Mouse (Mus musculus) right cerebral cortex, postnatal 14 days (tissue): ENCODE measurements around the gene Map2.

Experiments used
- DNase-seq: peaks from one replicate; pipeline ENCODE4 v3.0.0; 2022

Gene Map2

GRCm38 (mm10) chr1:66320378-66321135 lies 145.5 kb downstream of the Map2 start:
- no peak for DNase-seq

- DNase-seq: no peak
Measured at GRCm38 (mm10) chr1:66321136-66321502, 146.0 kb downstream of the Map2 start.

DNA sequence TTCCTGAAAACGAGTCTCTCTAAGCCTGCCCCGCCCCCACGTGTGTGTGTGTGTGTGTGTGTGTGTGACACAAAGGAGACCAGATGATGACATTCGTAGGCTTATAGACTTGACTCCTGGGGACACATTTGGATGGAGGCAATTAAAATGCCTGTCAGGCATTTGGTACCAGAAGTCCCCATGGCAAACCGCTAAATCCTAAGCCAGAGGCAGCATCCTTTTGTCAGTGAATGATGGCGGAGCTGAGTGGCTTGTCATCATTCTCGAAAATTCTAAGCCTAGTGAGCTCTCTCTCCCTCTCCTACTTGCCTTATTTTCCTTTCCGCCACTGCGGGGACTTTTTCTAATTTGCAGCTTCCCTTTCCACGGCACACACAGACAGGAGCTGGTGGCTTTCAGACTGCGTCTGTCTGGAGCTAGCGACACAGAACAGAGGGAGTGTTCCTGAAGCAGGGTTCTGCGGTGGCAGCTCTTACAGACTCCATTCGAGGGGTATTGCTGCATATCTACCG lies 146.6 kb downstream of the Map2 start:
- DNase-seq: peak; percentile 72

GRCm38 (mm10) chr1:66323461-66323860 lies 148.4 kb downstream of the Map2 start:
- DNase-seq: peak; percentile 42

DNA sequence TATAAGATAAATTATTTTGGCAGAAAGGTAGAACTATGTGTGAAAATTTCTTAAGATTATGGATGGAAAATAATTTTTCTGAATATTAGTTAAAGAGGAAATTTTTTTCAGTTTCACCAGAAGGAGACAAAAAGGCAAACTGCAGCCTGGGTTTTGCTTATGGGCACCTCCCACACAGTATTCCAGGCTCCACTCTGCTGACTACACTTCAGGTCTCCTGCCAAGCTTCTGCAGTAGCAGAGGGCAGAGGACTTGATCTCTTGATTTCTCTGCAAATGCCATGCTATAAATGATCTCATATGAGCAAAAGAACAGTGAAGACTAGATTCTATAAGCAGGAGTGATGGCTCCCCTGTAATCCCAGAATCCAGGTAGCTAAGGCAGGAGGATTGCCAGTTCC lies 149.9 kb downstream of the Map2 start:
- no peak for DNase-seq

DNA sequence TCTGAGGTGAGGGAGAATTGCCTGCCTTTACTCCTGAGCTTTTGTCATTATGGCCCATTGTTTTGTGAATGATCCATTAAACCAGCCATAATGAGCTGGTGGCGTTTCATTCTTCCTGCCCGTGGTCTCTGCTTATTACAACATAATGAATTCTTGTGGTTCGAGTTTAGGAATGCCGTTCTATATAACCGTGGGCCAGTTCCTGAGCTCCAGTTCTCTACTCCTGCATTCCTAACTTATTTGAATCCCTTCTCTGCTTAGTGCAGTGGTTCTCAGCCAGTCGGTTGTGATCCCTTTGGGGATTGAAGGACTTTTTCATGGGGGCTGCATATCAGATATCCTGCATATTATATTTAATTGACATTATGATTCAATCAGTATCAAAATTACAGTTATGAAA lies 153.9 kb downstream of the Map2 start:
- no peak for DNase-seq

DNA sequence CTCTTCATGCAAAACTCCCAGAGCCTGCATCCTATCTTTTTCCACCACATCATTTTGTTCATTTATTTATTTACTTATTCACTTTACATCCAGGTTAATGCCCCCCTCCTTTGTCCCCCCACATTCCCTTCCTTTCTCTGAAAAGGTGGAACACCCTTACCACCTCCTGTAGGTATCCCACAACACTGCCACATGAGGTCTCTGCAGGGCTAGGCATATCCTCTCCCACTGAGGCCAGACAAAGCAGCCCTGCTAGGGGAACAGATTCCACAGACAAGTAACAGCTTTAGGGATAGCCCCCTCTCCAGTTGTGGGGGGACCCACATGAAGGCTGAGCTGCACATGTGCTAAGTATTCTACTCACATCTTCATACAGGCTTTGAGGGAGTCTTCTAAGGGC lies 154.5 kb downstream of the Map2 start:
- DNase-seq: no peak

DNA sequence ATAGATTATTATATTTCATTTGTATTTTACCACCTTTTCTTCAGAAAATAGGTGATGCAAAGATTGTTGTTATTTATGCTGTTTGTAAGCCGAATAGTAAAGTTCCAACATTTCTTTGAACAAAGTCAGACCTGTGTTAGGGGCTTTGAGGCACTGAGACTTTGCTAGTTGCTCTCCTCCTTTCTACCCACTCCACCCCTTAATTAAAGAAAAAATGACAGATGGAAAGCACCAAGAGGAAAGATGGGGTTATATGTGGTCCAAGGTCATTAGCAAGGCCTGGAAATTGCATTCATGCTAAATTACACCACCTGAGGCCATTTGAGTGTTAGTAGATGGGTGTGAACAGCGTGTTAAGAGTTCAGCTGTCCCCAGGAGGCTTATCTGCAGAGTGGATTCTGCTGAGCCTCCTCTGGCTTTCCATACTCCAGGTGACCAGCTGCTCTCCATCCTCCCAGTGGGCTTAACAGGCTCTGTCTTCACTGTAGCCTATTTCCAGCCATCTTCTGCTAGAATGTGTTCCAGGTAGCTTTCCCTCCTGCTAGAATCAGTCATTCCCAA lies 160.7 kb downstream of the Map2 start:
- no peak for DNase-seq

DNA sequence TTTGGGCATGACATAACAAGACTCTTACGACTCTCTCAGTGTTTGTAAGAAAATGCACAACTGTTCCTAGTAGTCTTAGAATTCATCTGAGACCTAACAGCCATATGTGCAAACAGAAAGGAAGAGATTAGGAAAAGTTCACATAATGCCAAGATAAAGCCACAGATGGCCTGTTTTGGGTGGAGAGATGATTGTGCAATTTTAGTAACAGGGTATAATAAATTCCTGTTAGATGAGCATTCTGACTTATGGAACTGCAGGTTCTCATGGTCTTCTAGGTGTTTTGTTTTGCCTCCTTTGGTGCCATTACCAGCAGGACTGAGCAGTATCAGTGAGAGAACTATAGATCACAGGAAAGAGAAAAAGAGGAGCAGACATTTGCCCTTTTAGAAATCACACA lies 164.1 kb downstream of the Map2 start:
- DNase-seq: no peak

DNA sequence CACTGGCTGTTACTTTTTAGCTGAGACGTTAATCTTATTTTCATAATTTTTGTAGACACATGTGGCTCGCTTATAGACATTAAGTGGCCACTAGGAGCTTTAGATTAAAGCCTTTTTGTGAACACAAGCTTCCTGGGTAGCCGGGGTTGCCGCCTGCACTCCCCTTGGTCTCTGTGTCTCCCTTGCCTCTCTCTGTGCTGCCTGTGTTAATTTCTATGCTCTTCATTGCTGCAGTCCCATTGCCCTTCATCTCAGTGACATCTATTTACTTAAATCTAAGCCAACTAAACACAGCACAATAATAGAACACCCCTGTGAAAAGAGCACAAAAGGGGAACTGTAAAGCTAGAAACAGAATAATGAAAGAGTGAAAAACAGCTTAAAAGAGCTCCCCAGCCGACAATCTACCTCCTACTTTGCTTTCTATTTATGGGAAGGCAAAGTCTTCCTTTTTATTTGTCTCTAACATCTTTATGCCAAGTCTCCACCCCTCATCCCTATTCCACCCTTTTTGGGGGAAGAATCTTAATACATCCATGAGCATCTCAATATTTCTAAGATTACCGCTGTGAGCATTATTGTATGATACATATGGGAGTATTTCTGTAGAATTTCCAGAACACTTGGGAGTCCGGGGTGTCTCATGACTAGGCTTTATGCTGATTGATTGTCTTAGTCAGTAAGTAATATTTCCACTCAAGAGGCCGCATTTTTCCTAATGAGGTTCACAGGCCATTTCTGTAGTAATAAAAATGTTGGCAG lies 173.5 kb downstream of the Map2 start:
- no peak for DNase-seq

- no peak for DNase-seq
Measured at GRCm38 (mm10) chr1:66349166-66349835, 174.2 kb downstream of the Map2 start.

DNA sequence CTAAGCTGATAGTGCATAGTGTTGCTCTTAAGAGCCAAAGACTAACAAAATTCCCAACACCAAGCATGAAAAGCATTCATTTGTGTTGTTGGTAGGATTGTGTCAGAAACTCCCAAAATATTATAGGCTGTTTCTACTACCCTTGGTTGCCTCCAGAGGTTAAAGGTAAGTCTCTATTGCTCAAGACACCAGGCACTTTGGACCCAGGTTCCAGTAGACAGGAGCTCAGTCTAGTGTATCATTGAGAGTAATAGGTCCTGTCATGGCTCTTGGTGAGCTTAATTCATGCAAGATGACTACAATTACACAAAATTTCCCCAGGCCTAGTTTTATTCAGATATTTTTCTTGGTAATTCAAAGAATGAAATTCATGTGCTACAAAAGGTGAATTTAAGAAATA lies 176.3 kb downstream of the Map2 start:
- no peak for DNase-seq

- no peak for DNase-seq
Measured at GRCm38 (mm10) chr1:66361799-66362198, 186.7 kb downstream of the Map2 start.

GRCm38 (mm10) chr1:66363285-66363684 lies 188.2 kb downstream of the Map2 start:
- no peak for DNase-seq

GRCm38 (mm10) chr1:66364386-66364785 lies 189.3 kb downstream of the Map2 start:
- DNase-seq: no peak

- DNase-seq: no peak
Measured at GRCm38 (mm10) chr1:66365600-66365999, 190.5 kb downstream of the Map2 start.

DNA sequence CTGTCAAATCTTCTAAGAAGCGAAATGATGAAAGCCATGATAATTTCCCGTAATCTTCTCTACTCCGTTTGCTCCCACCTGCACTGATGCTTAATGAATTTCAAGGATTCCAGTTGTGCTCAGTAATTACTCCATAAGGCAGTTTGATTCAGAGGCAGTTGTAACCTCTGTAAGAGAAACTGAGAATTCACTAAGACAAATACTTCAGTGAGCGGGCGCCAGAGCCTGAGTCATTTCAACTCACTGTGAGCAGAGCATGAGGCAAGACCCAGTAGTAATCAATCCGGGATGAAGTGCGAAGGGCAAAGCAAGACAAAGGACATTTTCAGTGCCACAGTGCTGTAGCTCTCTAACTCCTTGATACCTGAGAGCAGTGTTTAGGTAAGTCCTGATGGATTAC lies 194.4 kb downstream of the Map2 start:
- no peak for DNase-seq

GRCm38 (mm10) chr1:66371371-66371770 lies 196.3 kb downstream of the Map2 start:
- DNase-seq: no peak

DNA sequence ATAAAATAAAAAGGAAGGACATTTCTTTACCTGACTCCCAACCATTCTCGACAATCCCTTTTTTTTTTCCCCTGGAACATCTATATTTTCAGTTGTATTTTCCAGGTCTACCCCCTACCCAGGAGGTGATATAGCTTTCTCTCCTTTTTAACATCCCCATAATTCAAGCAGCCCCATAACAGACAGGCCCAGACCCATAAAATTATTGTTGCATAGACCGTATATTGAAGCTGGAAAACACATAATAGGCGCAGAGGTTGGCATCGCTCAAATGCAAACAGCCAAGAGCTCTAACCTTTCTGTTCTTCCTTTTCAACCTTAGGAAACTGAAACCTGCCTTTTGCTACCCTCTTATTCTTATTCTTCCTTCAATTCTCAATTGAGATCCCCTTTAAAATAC lies 211.2 kb downstream of the Map2 start:
- no peak for DNase-seq

DNA sequence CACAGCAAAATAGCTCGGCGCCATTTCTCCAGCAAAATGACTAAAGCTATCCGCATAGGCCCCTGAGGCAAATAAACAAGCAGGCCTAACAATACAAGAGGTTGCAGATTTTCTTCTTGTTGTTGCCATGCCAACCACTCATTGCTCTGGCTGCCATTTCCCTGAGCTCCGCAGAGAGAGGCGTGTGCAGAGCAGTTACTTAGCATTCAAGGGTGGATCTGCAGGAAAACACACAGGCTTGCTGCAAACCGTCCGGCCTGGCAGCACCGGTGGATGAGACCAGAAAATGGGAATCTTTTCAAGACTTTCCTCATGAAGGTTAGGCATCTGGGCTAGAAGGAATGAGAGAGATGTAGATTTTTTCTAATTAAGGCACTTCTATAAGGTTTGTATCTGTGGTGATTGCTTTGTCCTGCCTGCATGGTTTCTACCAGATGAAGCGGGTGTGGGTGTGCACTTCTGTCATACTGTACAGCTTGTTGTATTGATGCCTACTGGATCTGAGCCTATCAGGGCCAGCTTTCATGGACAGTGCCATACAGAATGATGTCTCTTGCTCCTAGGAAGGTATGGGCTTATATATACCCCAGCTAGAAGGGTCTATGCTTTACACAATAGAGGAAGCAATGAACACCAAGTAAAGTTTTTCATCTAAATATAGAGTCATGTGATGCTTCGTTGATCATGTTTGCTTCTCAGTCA lies 211.8 kb downstream of the Map2 start:
- DNase-seq: peak; percentile 40

DNA sequence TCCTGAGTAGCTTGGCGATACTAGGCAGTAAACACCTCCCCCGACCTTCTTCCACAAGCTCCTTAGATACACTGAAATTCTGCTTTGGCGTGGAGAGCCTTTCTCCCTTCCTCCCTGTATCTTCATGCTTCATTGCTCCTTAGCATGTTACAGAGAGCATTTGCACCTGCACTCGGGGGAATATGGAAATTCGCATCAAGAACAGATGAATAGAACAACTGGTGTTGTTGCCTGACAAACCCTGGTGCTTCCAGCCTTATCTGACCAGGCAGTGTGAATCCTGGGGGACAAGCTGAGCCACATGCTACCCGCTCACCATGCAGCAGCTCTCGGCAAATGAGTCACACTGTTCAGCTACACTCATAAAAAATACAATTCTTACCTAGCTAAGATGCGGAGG lies 213.5 kb downstream of the Map2 start:
- DNase-seq: no peak

- no peak for DNase-seq
Measured at GRCm38 (mm10) chr1:66394944-66395637, 220.0 kb downstream of the Map2 start.
